ENCODE assay signal across 13 mouse cellular contexts in the genomic region with DNA sequence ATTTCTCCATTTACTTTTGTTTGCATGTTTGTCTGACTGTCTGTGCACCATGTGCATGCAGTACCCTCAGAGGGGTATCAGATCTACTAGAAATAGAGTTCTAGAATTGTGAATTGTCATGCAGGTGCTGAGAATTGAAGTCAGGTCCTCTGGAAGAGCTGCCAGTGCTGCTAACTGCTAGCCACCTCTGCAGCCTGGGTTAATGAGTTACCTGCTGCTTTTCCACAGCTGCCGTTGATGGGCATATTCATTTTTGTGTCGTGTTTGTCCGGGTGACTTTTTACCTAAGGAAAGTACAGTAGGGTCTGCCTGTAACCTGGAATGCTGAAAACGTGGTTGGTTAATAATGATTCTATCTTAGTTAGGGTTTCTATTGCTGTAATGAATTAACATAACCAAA.
"Had no signal": no experiment of that assay in that cellular context is flagged by ENCODE, and none has a peak within 500 bp of the region (broad histone marks: within the 10 kb centered on the region; RNA-seq: fewer than 3 reads in every experiment).

No protein-coding gene starts in this region.

- DNase-seq: lung, adult 2 months; lung, postnatal 36 days; right cerebral cortex, postnatal 14 days; spleen, adult 18-20 months; thymus, adult 18-20 months; thymus, postnatal 14 days had no signal

- H3K9ac ChIP-seq: hindbrain, embryonic 14.5 days; limb, embryonic 12.5 days; liver, embryonic 12.5 days; midbrain, embryonic 13.5 days had no signal

- H3K4me2 ChIP-seq: hindbrain, embryonic 14.5 days; limb, embryonic 12.5 days; liver, embryonic 12.5 days; midbrain, embryonic 13.5 days had no signal

- H3K27ac ChIP-seq: hindbrain, embryonic 14.5 days; kidney, postnatal 0 days; layer of hippocampus, adult 2 months; limb, embryonic 12.5 days; liver, embryonic 12.5 days; midbrain, embryonic 13.5 days had no signal

- H3K4me1 ChIP-seq: midbrain, embryonic 13.5 days had no signal

- H3K27me3 ChIP-seq: limb, embryonic 12.5 days; liver, embryonic 12.5 days; midbrain, embryonic 13.5 days had no signal

- H3K4me3 ChIP-seq: layer of hippocampus, adult 2 months; limb, embryonic 12.5 days; liver, embryonic 12.5 days; midbrain, embryonic 13.5 days had no signal

- ATAC-seq: liver, embryonic 12.5 days; lung, postnatal 0 days; midbrain, embryonic 13.5 days had no signal

- H3K9me3 ChIP-seq: limb, embryonic 12.5 days; liver, embryonic 12.5 days; midbrain, embryonic 13.5 days had no signal
